Mouse (Mus musculus): ENCODE results near the gene Pklr.

- TF ChIP-seq CTCF (IDR thresholded peaks at IDR 0.05; ENCODE audit: low read depth) (no peak), EP300 (optimal IDR thresholded peaks at IDR 0.05) (no peak)
Measured at GRCm38 (mm10) chr3:89144821-89145220, 8.9 kb downstream of the Pklr start.

All from stomach, postnatal 0 days (tissue).